Mouse (Mus musculus) embryo, embryonic 10.5 days (tissue): ENCODE measurements at regions not wholly inside any gene's neighbourhood (a gene's known extent, or its start where the extent isn't known, plus 50 kb on each side); places are given as distances from the start of the nearest gene placed in this dataset.

Source experiments
- DNase-seq: peaks from one replicate; pipeline ENCODE4 v3.0.0-alpha.2; 2015; ENCODE audit warnings: low spot score

GRCm38 (mm10) chr3:31394533-31394932 is 84.4 kb upstream of the Slc7a14 start:
- no peak for DNase-seq

- DNase-seq: no peak
These were observed 79.8 kb upstream of the Slc7a14 start for GRCm38 (mm10) chr3:31389955-31390354.

GRCm38 (mm10) chr3:31375678-31376077 is 65.5 kb upstream of the Slc7a14 start:
- DNase-seq: no peak

- no peak for DNase-seq
These were observed 63.9 kb upstream of the Slc7a14 start for GRCm38 (mm10) chr3:31374061-31374460.

GRCm38 (mm10) chr3:31368259-31368658 is 58.1 kb upstream of the Slc7a14 start:
- no peak for DNase-seq
